ENCODE assay signal across 11 mouse cellular contexts in genomic region chr10:34198061-34198460, GRCm38 (mm10). TPM values are rescaled to one million over a fixed set of nuclear protein-coding genes. Genes with fewer than 3 reads are reported as not detected.
DNase-seq lines count a peak whose midpoint lies in the region; ATAC-seq lines count a peak whose summit lies in the region.
"Had no signal": no experiment of that assay in that cellular context is flagged by ENCODE, and none has a peak within 500 bp of the region (broad histone marks: within the 10 kb centered on the region; RNA-seq: fewer than 3 reads in every experiment).

No protein-coding gene starts in this region.

- no peak overlapping the region for H3K4me3 ChIP-seq in heart, embryonic 14.5 days (ENCODE audit: control insufficient read depth in 1 of 2, insufficient read depth in 1 of 2, low read depth in 1 of 2, low read length in 2 of 2)

- no peaks in the 10 kb centered on the region for H3K36me3 ChIP-seq in heart, embryonic 14.5 days (ENCODE audit: control insufficient read depth, insufficient read depth, low read length)

- H3K27ac ChIP-seq in heart, embryonic 14.5 days (replicated peaks in 1 of 2; ENCODE audit: control insufficient read depth in 1 of 2, insufficient read depth in 1 of 2, low read depth in 2 of 2, low read length in 2 of 2): peak overlapping the region; percentile 53 to 62

- H3K27me3 ChIP-seq in heart, embryonic 14.5 days (ENCODE audit: control insufficient read depth, insufficient read depth, low read length): no peaks in the 10 kb centered on the region

- no peak overlapping the region for H3K9ac ChIP-seq in heart, embryonic 14.5 days (ENCODE audit: low read length)

- DNase-seq in kidney, adult 11 months: peak; percentile 34
- no peak for DNase-seq in kidney, adult 18-20 months
- peak; percentile 71 for DNase-seq in kidney, postnatal 10 days
- no peak for DNase-seq in frontal cortex, postnatal 10 days (ENCODE audit: low spot score in 2 of 2)
- no peak for DNase-seq in right cerebral cortex, postnatal 36 days (ENCODE audit: low spot score in 2 of 2)
- DNase-seq: gastrocnemius, postnatal 10 days; left cerebral cortex, postnatal 4 days; thymus, postnatal 4 days had no signal

- H3K4me1 ChIP-seq in heart, embryonic 14.5 days (ENCODE audit: control insufficient read depth in 2 of 2, insufficient read depth in 2 of 2, low read length in 2 of 2): peaks cover 13 to 24% of the 10 kb centered on the region in 2 experiments

- H3K9me3 ChIP-seq in heart, embryonic 14.5 days (ENCODE audit: control insufficient read depth, low read length): peaks cover 7% of the 10 kb centered on the region; the same call in 1 of the 2 replicates

- 14% methylated on average over 3 of the region's 3 CpGs for WGBS in heart, embryonic 14.5 days

- no peak overlapping the region for H3K4me2 ChIP-seq in heart, embryonic 14.5 days (ENCODE audit: low read length)

- ATAC-seq in heart, embryonic 14.5 days (ENCODE audit: insufficient number of reproducible peaks, insufficient read depth, low FRiP score, low read depth): no peak
- ATAC-seq in megakaryocyte progenitor cell, adult 5-6 weeks (replicated peaks; ENCODE audit: poor library complexity): peak; percentile 89
- no peak for ATAC-seq in megakaryocyte-erythroid progenitor cell, adult 5-6 weeks (replicated peaks; ENCODE audit: low FRiP score, low TSS enrichment, poor library complexity, severe bottlenecking)

RNA-seq across cellular contexts. Expression of gene Dse, which starts 9.5 kb away (rescaled TPM):
- 15.6 and 16.8 TPM in 2 replicates for polyA plus RNA-seq in heart, embryonic 14.5 days (2014; fragmentation: Nextera tagmentation; extraction: Ambion mirVana)
- total RNA-seq in megakaryocyte progenitor cell, adult 5-6 weeks (2015): 1.1 and 1.3 TPM in 2 replicates
- total RNA-seq in megakaryocyte progenitor cell, adult 5-6 weeks (2017): 0.79 and 0.91 TPM in 2 replicates
- total RNA-seq in megakaryocyte-erythroid progenitor cell, adult 5-6 weeks (2014; fragmentation: Nextera tagmentation): 2.4 TPM in 1 of 2 replicates, not detected in the other
- 3.9 TPM in 1 of 2 replicates, not detected in the other for total RNA-seq in megakaryocyte-erythroid progenitor cell, adult 5-6 weeks (2017)

Comparison
In these comparisons a context has a peak if more than half of its experiments do, and no peak if none do; other contexts are left out.
1. DNase-seq: peak in kidney, adult 11 months (single experiment) and kidney, postnatal 10 days (single experiment); none in kidney, adult 18-20 months (single experiment), frontal cortex, postnatal 10 days (0 of 2) and right cerebral cortex, postnatal 36 days (0 of 2).